Mouse (Mus musculus): Measurements from ENCODE around the gene Tmem235. TPM values are rescaled to one million over a fixed set of nuclear protein-coding genes. Genes with fewer than 3 reads are reported as not detected.

Gene Tmem235
- polyA plus RNA-seq, 1 experiment, result not detected

DNA sequence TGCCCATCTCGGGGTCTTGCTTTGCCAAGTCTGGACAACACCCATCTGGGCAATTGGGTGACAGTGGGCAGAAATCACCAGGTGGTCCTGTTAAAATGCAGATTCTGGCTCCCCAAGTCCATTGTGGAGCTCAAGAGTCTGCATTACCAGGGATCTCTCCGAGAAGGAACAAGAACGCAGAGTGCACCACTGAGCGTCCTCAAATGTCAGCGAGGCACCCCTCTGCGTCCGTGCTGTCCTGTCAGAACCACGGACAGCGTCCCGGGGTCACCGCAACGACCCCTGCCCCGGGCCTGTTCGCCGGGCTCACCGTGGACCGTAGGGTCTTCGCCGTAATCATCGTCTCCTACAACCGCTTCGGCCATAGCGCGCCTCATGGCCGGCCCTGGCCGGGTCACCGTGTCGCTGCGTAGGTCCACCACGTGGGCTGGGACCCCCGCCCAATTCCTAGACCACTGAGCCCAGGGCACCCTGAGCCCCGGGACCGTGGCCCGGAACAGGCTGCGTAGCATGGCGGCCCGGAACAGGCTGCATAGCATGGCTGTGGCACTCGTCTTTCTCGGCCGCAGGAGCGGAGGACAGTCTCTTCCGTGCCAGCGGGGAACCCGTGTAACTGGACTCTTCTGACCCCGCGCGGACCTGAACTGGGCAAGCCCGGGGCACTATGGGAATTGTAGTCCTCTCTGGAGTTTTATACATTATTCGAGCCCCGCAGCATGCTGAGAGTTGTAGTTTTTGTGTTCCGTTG lies 12.5 kb downstream of the Tmem235 start, which contains the start of gene Tha1:
TSS of gene Tha1 (minus strand) at position 621 of the 748 bp plus-strand sequence.
- Histone ChIP-seq H3K36me3 (ENCODE audit: control insufficient read depth, insufficient read depth, low read length, poor library complexity, severe bottlenecking) (no peaks in the 10 kb centered on the region), H3K27ac (ENCODE audit: insufficient read depth, low read length) (no peak within 1 kb of the TSS)

DNA sequence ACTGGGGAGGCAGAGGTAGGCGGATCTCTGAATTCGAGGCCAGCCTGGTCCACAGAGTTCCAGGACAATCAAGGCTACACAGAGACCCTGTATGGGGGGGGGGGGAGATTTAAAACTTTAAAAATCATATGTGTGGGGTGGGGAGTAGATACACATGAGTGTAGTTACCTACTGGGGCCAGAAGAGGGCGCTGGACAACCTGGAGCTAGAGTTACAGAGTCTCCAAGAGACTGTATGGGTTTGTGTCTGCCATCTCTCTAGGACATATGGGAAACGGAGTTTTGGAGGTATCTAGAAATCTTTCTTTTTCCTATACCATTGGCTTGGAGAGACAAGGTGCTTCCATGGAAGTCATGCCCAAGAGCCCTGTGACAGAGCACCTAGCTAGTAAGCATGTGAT lies 13.9 kb downstream of the Tmem235 start:
- Histone ChIP-seq H3K4me1 (ENCODE audit: control insufficient read depth, insufficient read depth, low read length) (peaks cover 8% of the 10 kb centered on the region), H3K36me3 (ENCODE audit: control insufficient read depth, insufficient read depth, low read length, poor library complexity, severe bottlenecking) (no peaks in the 10 kb centered on the region), H3K27me3 (ENCODE audit: control insufficient read depth, insufficient read depth, low read length, poor library complexity, severe bottlenecking) (no peaks in the 10 kb centered on the region), H3K9ac (ENCODE audit: low read depth, poor library complexity, severe bottlenecking) (peak overlapping the region; percentile 7; the same call in 1 of the 2 replicates), H3K27ac (ENCODE audit: insufficient read depth, low read length) (no peak overlapping the region), H3K9me3 (replicated peaks; ENCODE audit: control insufficient read depth, insufficient read depth, low read length, poor library complexity, severe bottlenecking) (no peaks in the 10 kb centered on the region), H3K4me3 (ENCODE audit: low read depth, low read length) (no peak overlapping the region)
- TF ChIP-seq POLR2A (IDR thresholded peaks at IDR 0.05; ENCODE audit: insufficient read depth, low read length), result no peak
- TF ChIP-seq CTCF (IDR thresholded peaks at IDR 0.05; ENCODE audit: low read depth, low read length), result peak; percentile 24

More for the DNA sequence above, 12.5 kb downstream of the Tmem235 start, which contains the start of gene Tha1:
- Histone ChIP-seq H3K4me1 (ENCODE audit: control insufficient read depth, insufficient read depth, low read length) (peaks cover 8% of the 10 kb centered on the region), H3K9ac (ENCODE audit: low read depth, poor library complexity, severe bottlenecking) (peak within 1 kb of the TSS; percentile 52), H3K9me3 (replicated peaks; ENCODE audit: control insufficient read depth, insufficient read depth, low read length, poor library complexity, severe bottlenecking) (no peaks in the 10 kb centered on the region), H3K4me3 (ENCODE audit: low read depth, low read length) (peak within 1 kb of the TSS; percentile 80), H3K27me3 (ENCODE audit: control insufficient read depth, insufficient read depth, low read length, poor library complexity, severe bottlenecking) (no peaks in the 10 kb centered on the region)
- TF ChIP-seq EP300 (IDR thresholded peaks at IDR 0.05; ENCODE audit: insufficient read depth, low read depth, low read length), result no peak
- no peak for TF ChIP-seq POLR2A (IDR thresholded peaks at IDR 0.05; ENCODE audit: insufficient read depth, low read length)
- TF ChIP-seq CTCF (IDR thresholded peaks at IDR 0.05; ENCODE audit: low read depth, low read length), result no peak

- Histone ChIP-seq H3K9me3 (replicated peaks; ENCODE audit: control insufficient read depth, insufficient read depth, low read length, poor library complexity, severe bottlenecking) (no peaks in the 10 kb centered on the region), H3K27me3 (ENCODE audit: control insufficient read depth, insufficient read depth, low read length, poor library complexity, severe bottlenecking) (no peaks in the 10 kb centered on the region), H3K27ac (ENCODE audit: insufficient read depth, low read length) (peak overlapping the region; percentile 80), H3K36me3 (ENCODE audit: control insufficient read depth, insufficient read depth, low read length, poor library complexity, severe bottlenecking) (no peaks in the 10 kb centered on the region), H3K4me1 (ENCODE audit: control insufficient read depth, insufficient read depth, low read length) (peaks cover 11% of the 10 kb centered on the region), H3K9ac (ENCODE audit: low read depth, poor library complexity, severe bottlenecking) (peak overlapping the region; percentile 7), H3K4me3 (ENCODE audit: low read depth, low read length) (peak overlapping the region; percentile 3; the same call in 1 of the 2 replicates)
- TF ChIP-seq CTCF (IDR thresholded peaks at IDR 0.05; ENCODE audit: low read depth, low read length), result no peak
- peak; percentile 76 for TF ChIP-seq EP300 (IDR thresholded peaks at IDR 0.05; ENCODE audit: insufficient read depth, low read depth, low read length)
Observed at GRCm38 (mm10) chr11:117875681-117876080, 15.1 kb downstream of the Tmem235 start.

DNA sequence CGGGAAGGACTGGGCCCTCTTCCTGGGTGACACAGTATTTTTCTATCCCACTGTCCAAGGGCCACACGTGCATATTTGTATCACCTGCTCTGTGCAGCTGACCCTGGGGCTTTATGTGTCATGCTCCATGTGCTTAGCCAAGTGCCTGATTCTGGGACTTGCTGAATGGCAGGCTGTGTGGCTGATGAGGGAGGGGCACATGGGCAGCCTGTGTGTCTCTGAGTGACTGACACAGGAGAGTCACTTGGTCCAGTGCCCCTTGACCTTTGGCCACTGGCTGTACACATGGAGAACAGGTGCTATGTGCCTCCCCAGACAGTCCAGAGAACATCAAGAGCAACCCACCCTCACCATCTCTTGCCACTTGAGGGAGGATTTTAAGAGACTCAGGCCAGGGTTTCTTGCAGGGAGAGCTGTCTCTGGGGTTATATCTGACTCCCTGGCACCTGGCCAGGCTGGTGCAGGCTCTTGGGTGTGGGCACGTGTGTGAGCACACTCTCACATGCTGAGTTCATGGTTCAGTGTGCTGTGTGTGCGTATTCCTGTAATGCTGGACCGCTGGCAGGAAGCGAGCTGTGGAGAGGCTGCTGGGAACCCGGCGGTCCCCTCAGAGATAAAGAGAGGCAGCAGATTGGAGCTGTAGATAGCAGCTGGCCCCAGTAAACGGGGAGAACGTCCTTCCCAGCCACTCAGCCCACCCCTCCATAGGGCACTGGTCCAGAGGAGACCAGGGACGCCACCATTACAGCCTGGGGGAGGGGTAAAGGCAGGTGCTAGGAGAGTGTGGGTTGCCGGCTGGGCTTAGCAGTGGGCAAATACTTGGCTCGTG lies 17.6 kb downstream of the Tmem235 start:
- Histone ChIP-seq H3K4me1 (ENCODE audit: control insufficient read depth, insufficient read depth, low read length) (peaks cover 11% of the 10 kb centered on the region), H3K36me3 (ENCODE audit: control insufficient read depth, insufficient read depth, low read length, poor library complexity, severe bottlenecking) (no peaks in the 10 kb centered on the region), H3K27ac (ENCODE audit: insufficient read depth, low read length) (no peak overlapping the region), H3K9ac (ENCODE audit: low read depth, poor library complexity, severe bottlenecking) (peak overlapping the region; percentile 36; the same call in 1 of the 2 replicates), H3K27me3 (ENCODE audit: control insufficient read depth, insufficient read depth, low read length, poor library complexity, severe bottlenecking) (no peaks in the 10 kb centered on the region), H3K9me3 (replicated peaks; ENCODE audit: control insufficient read depth, insufficient read depth, low read length, poor library complexity, severe bottlenecking) (no peaks in the 10 kb centered on the region), H3K4me3 (ENCODE audit: low read depth, low read length) (peak overlapping the region; percentile 25; the same call in 1 of the 2 replicates)
- TF ChIP-seq POLR2A (IDR thresholded peaks at IDR 0.05; ENCODE audit: insufficient read depth, low read length), result no peak

DNA sequence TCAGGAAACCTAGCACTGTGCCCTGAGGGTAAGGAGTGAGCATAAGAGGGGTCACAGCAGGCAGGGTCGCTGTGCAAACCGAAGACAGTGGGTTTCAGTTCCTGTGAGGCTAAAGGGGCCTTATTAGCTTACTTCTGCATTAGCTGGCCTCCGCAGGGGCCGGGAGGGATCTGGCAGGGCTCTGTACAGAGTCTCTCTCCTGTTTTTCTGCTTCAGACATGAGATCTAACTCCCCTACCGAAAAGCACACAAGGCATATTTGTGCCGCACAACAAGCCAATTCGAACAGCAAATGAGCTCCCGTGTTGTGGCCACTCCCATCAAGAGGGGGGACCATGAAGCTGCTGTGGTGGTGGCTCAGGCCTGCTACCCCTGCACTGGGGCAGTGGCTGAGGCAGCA lies 18.3 kb downstream of the Tmem235 start:
- Histone ChIP-seq H3K27me3 (ENCODE audit: control insufficient read depth, insufficient read depth, low read length, poor library complexity, severe bottlenecking) (no peaks in the 10 kb centered on the region), H3K9ac (ENCODE audit: low read depth, poor library complexity, severe bottlenecking) (peak overlapping the region; percentile 36; the same call in 1 of the 2 replicates), H3K9me3 (replicated peaks; ENCODE audit: control insufficient read depth, insufficient read depth, low read length, poor library complexity, severe bottlenecking) (no peaks in the 10 kb centered on the region), H3K4me3 (ENCODE audit: low read depth, low read length) (peak overlapping the region; percentile 40), H3K36me3 (ENCODE audit: control insufficient read depth, insufficient read depth, low read length, poor library complexity, severe bottlenecking) (no peaks in the 10 kb centered on the region), H3K4me1 (ENCODE audit: control insufficient read depth, insufficient read depth, low read length) (peaks cover 13% of the 10 kb centered on the region), H3K27ac (ENCODE audit: insufficient read depth, low read length) (no peak overlapping the region)
- TF ChIP-seq CTCF (IDR thresholded peaks at IDR 0.05; ENCODE audit: low read depth, low read length), result no peak
- no peak for TF ChIP-seq POLR2A (IDR thresholded peaks at IDR 0.05; ENCODE audit: insufficient read depth, low read length)
- no peak for TF ChIP-seq EP300 (IDR thresholded peaks at IDR 0.05; ENCODE audit: insufficient read depth, low read depth, low read length)

DNA sequence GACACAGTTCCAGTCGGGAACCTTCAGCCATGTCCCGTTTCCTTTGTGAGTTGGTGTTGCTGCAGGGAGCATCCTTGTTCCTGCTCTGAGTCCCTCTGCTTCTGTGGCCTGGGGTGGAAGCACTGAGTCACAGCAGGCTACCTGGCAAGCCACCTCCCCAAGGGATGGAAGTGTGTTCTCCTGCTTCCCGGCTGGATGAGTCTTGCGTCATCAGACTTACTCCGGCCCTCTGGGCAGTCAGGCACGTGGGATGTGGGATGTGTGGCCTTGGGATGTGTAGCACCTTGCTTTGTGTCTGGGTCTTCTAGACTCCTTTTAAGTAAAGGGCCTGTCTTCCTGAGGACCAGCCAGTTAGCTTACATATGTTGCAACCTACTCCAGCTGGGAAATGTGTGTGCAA lies 19.1 kb downstream of the Tmem235 start:
- Histone ChIP-seq H3K27ac (ENCODE audit: insufficient read depth, low read length) (no peak overlapping the region), H3K4me3 (ENCODE audit: low read depth, low read length) (peak overlapping the region; percentile 40), H3K36me3 (ENCODE audit: control insufficient read depth, insufficient read depth, low read length, poor library complexity, severe bottlenecking) (no peaks in the 10 kb centered on the region), H3K4me1 (ENCODE audit: control insufficient read depth, insufficient read depth, low read length) (peaks cover 13% of the 10 kb centered on the region), H3K27me3 (ENCODE audit: control insufficient read depth, insufficient read depth, low read length, poor library complexity, severe bottlenecking) (no peaks in the 10 kb centered on the region), H3K9me3 (replicated peaks; ENCODE audit: control insufficient read depth, insufficient read depth, low read length, poor library complexity, severe bottlenecking) (no peaks in the 10 kb centered on the region), H3K9ac (ENCODE audit: low read depth, poor library complexity, severe bottlenecking) (peak overlapping the region; percentile 36; the same call in 1 of the 2 replicates)
- no peak for TF ChIP-seq CTCF (IDR thresholded peaks at IDR 0.05; ENCODE audit: low read depth, low read length)
- no peak for TF ChIP-seq POLR2A (IDR thresholded peaks at IDR 0.05; ENCODE audit: insufficient read depth, low read length)
- TF ChIP-seq EP300 (IDR thresholded peaks at IDR 0.05; ENCODE audit: insufficient read depth, low read depth, low read length), result peak; percentile 67; the same call in 1 of the 2 replicates

All from ES-Bruce4 (cell line).